Mouse (Mus musculus) forebrain, embryonic 10.5 days (tissue): ENCODE measurements around the gene Phactr2. TPM values are rescaled to one million over a fixed set of nuclear protein-coding genes. Genes with fewer than 3 reads are reported as not detected.

ENCODE experiments used
- DNase-seq: peaks from one replicate; pipeline ENCODE4 v3.0.0-alpha.2; 2017; ENCODE audit warnings: low spot score; ENCODE audit errors: extremely low spot score
- H3K27ac ChIP-seq: fragments of 300-500 bp; sonication (generic); 2 replicates; pipeline ENCODE4 v1.5.1; 2016; ENCODE audit warnings: mild to moderate bottlenecking
- H3K27me3 ChIP-seq: fragments of 300-500 bp; sonication (generic); 2 replicates; pipeline ENCODE4 v1.6.1; 2016; ENCODE audit warnings: mild to moderate bottlenecking; ENCODE audit not compliant: poor library complexity, severe bottlenecking
- H3K36me3 ChIP-seq: fragments of 300-500 bp; sonication (generic); replicated peaks from 2 replicates; pipeline ENCODE4 v1.6.1; 2016; ENCODE audit warnings: mild to moderate bottlenecking, moderate library complexity
- H3K4me1 ChIP-seq: fragments of 300-500 bp; sonication (generic); 2 replicates; pipeline ENCODE4 v1.6.1; 2016
- H3K4me3 ChIP-seq: fragments of 300-500 bp; sonication (generic); 2 replicates; pipeline ENCODE4 v1.5.1; 2016; ENCODE audit warnings: mild to moderate bottlenecking, moderate library complexity
- H3K9me3 ChIP-seq: fragments of 300-500 bp; sonication (generic); 2 replicates; pipeline ENCODE4 v1.6.1; 2016; ENCODE audit warnings: mild to moderate bottlenecking, moderate library complexity
- WGBS: fragments of 180-500 bp; shearing (Covaris S2); methylation state at CpG from one replicate; pipeline ENCODE4 v1.1.7; 2016; 5-methylcytosine and 5-hydroxymethylcytosine counted together
- polyA plus RNA-seq: library from polyadenylated mRNA; unstranded; fragments of >200 nt; fragmentation: Nextera tagmentation; extraction: Ambion mirVana; gene quantifications from 2 replicates; pipeline ENCODE4 v1.2.1, GENCODE M21; 2016

Phactr2 gene
- polyA plus RNA-seq, 1 experiment from 2014 or later, result 13.4 TPM

GRCm38 (mm10) chr10:13303271-13304265, 170.6 kb downstream of the Phactr2 start:
- Histone ChIP-seq H3K36me3 (no peaks in the 10 kb centered on the region), H3K27ac (0 out of 2 replicates have a peak overlapping the region, but pooled peaks have one; percentile 35), H3K27me3 (no peaks in the 10 kb centered on the region), H3K4me3 (no peak overlapping the region), H3K4me1 (peaks cover 46% of the 10 kb centered on the region), H3K9me3 (no peaks in the 10 kb centered on the region)
- WGBS, result 88% methylated on average over 13 of the region's 13 CpGs
- no peak for DNase-seq

GRCm38 (mm10) chr10:13300601-13301000, 173.6 kb downstream of the Phactr2 start:
- WGBS, result 87% methylated on average over 6 of the region's 6 CpGs
- 0 out of 2 replicates have a peak overlapping the region, but pooled peaks have one; percentile 13 for H3K27ac ChIP-seq
- no peak overlapping the region for H3K4me3 ChIP-seq
- peaks cover 37% of the 10 kb centered on the region for H3K4me1 ChIP-seq
- no peaks in the 10 kb centered on the region for H3K27me3 ChIP-seq
- DNase-seq, result no peak
- no peaks in the 10 kb centered on the region for H3K36me3 ChIP-seq
- no peaks in the 10 kb centered on the region for H3K9me3 ChIP-seq

- no peak overlapping the region for H3K27ac ChIP-seq
- 76% methylated on average over 6 of the region's 6 CpGs for WGBS
- no peaks in the 10 kb centered on the region for H3K27me3 ChIP-seq
- no peak overlapping the region for H3K4me3 ChIP-seq
- no peak for DNase-seq
- no peaks in the 10 kb centered on the region for H3K36me3 ChIP-seq
- no peaks in the 10 kb centered on the region for H3K9me3 ChIP-seq
- peaks cover 33% of the 10 kb centered on the region for H3K4me1 ChIP-seq
These were observed 174.0 kb downstream of the Phactr2 start for GRCm38 (mm10) chr10:13300196-13300595.

- no peak for DNase-seq
- H3K36me3 ChIP-seq, result peaks cover 7% of the 10 kb centered on the region; the same call in 1 of the 2 replicates
- H3K9me3 ChIP-seq, result no peaks in the 10 kb centered on the region
- H3K4me1 ChIP-seq, result peaks cover 12% of the 10 kb centered on the region
- H3K27ac ChIP-seq, result no peak overlapping the region
- no peaks in the 10 kb centered on the region for H3K27me3 ChIP-seq
- H3K4me3 ChIP-seq, result no peak overlapping the region
- 93% methylated on average over 2 of the region's 2 CpGs for WGBS
These were observed 179.3 kb downstream of the Phactr2 start for GRCm38 (mm10) chr10:13294886-13295285.

GRCm38 (mm10) chr10:13292026-13292425, 182.2 kb downstream of the Phactr2 start:
- Histone ChIP-seq H3K36me3 (peaks cover 22% of the 10 kb centered on the region), H3K4me3 (no peak overlapping the region), H3K9me3 (no peaks in the 10 kb centered on the region), H3K27ac (no peak overlapping the region), H3K27me3 (no peaks in the 10 kb centered on the region), H3K4me1 (peaks cover 9% of the 10 kb centered on the region)
- 65% methylated on average over 2 of the region's 2 CpGs for WGBS
- DNase-seq, result no peak

GRCm38 (mm10) chr10:13289252-13289961, 184.8 kb downstream of the Phactr2 start:
- Histone ChIP-seq H3K9me3 (no peaks in the 10 kb centered on the region), H3K27me3 (no peaks in the 10 kb centered on the region), H3K27ac (no peak overlapping the region), H3K4me3 (no peak overlapping the region), H3K4me1 (peaks cover 13% of the 10 kb centered on the region), H3K36me3 (peaks cover 28% of the 10 kb centered on the region)
- DNase-seq, result no peak
- WGBS, result 86% methylated on average over 8 of the region's 8 CpGs

GRCm38 (mm10) chr10:13288296-13288695, 185.9 kb downstream of the Phactr2 start:
- Histone ChIP-seq H3K4me1 (peaks cover 13% of the 10 kb centered on the region), H3K27ac (no peak overlapping the region), H3K9me3 (no peaks in the 10 kb centered on the region), H3K36me3 (peaks cover 28% of the 10 kb centered on the region), H3K27me3 (no peaks in the 10 kb centered on the region), H3K4me3 (no peak overlapping the region)
- 97% methylated on average over 5 of the region's 5 CpGs for WGBS
- DNase-seq, result no peak

- Histone ChIP-seq H3K27me3 (no peaks in the 10 kb centered on the region), H3K4me3 (no peak overlapping the region), H3K9me3 (no peaks in the 10 kb centered on the region), H3K4me1 (0 out of 2 replicates have a peak, but pooled peaks cover 4% of the 10 kb centered on the region), H3K27ac (no peak overlapping the region), H3K36me3 (peaks cover 15% of the 10 kb centered on the region)
- 88% methylated on average over 4 of the region's 4 CpGs for WGBS
- DNase-seq, result no peak
These were observed 190.8 kb downstream of the Phactr2 start for GRCm38 (mm10) chr10:13283441-13283840.

- WGBS, result 87% methylated on average over 6 of the region's 6 CpGs
These were observed 193.8 kb downstream of the Phactr2 start for GRCm38 (mm10) chr10:13280298-13280853.

GRCm38 (mm10) chr10:13276298-13276697, 197.9 kb downstream of the Phactr2 start:
- Histone ChIP-seq H3K4me1 (no peaks in the 10 kb centered on the region), H3K4me3 (no peak overlapping the region), H3K36me3 (no peaks in the 10 kb centered on the region; the same call in 1 of the 2 replicates), H3K27me3 (no peaks in the 10 kb centered on the region), H3K27ac (no peak overlapping the region), H3K9me3 (no peaks in the 10 kb centered on the region)
- no peak for DNase-seq
- 89% methylated on average over 5 of the region's 5 CpGs for WGBS

More at GRCm38 (mm10) chr10:13280298-13280853, 193.8 kb downstream of the Phactr2 start:
- no peaks in the 10 kb centered on the region for H3K4me1 ChIP-seq
- DNase-seq, result no peak
- no peaks in the 10 kb centered on the region for H3K27me3 ChIP-seq
- peaks cover 5% of the 10 kb centered on the region; the same call in 1 of the 2 replicates for H3K36me3 ChIP-seq
- no peak overlapping the region for H3K4me3 ChIP-seq
- H3K9me3 ChIP-seq, result no peaks in the 10 kb centered on the region
- no peak overlapping the region for H3K27ac ChIP-seq

GRCm38 (mm10) chr10:13275152-13275551, 199.1 kb downstream of the Phactr2 start:
- Histone ChIP-seq H3K36me3 (peaks cover 3% of the 10 kb centered on the region; the same call in 1 of the 2 replicates), H3K4me3 (no peak overlapping the region), H3K27me3 (no peaks in the 10 kb centered on the region), H3K9me3 (no peaks in the 10 kb centered on the region), H3K27ac (no peak overlapping the region), H3K4me1 (no peaks in the 10 kb centered on the region)
- 84% methylated on average over 6 of the region's 6 CpGs for WGBS
- DNase-seq, result no peak

GRCm38 (mm10) chr10:13274699-13275098, 199.5 kb downstream of the Phactr2 start:
- 91% methylated on average over 4 of the region's 4 CpGs for WGBS
- no peak for DNase-seq
- H3K36me3 ChIP-seq, result peaks cover 3% of the 10 kb centered on the region; the same call in 1 of the 2 replicates
- H3K4me3 ChIP-seq, result no peak overlapping the region
- no peaks in the 10 kb centered on the region for H3K4me1 ChIP-seq
- H3K27me3 ChIP-seq, result no peaks in the 10 kb centered on the region
- H3K27ac ChIP-seq, result no peak overlapping the region
- H3K9me3 ChIP-seq, result no peaks in the 10 kb centered on the region
